Comparison of ENCODE assay signal across 13 mouse cellular contexts in genomic region chr17:65663329-65664078, GRCm38 (mm10). TPM values are rescaled to one million over a fixed set of nuclear protein-coding genes. Genes with fewer than 3 reads are reported as not detected.
DNase-seq lines count a peak whose midpoint lies in the region; ATAC-seq lines count a peak whose summit lies in the region.
"Had no signal": no experiment of that assay in that cellular context is flagged by ENCODE, and none has a peak within 500 bp of the region (broad histone marks: within the 10 kb centered on the region; RNA-seq: fewer than 3 reads in every experiment).

No protein-coding gene starts in this region.

- no peak overlapping the region for H3K27ac ChIP-seq in intestine, embryonic 15.5 days
- H3K27ac ChIP-seq: heart, embryonic 13.5 days; midbrain, embryonic 12.5 days had no signal

- peak; percentile 46 for ATAC-seq in intestine, embryonic 15.5 days
- ATAC-seq: forebrain, embryonic 16.5 days had no signal

- WGBS in intestine, embryonic 15.5 days, result 70% methylated on average over 14 of the region's 14 CpGs

- H3K9ac ChIP-seq in intestine, embryonic 15.5 days, result no peak overlapping the region
- H3K9ac ChIP-seq: heart, embryonic 13.5 days; midbrain, embryonic 12.5 days had no signal

- no peaks in the 10 kb centered on the region for H3K9me3 ChIP-seq in intestine, embryonic 15.5 days
- H3K9me3 ChIP-seq: heart, embryonic 13.5 days; midbrain, embryonic 12.5 days had no signal

- H3K27me3 ChIP-seq in intestine, embryonic 15.5 days (replicated peaks), result no peaks in the 10 kb centered on the region
- H3K27me3 ChIP-seq: heart, embryonic 13.5 days; midbrain, embryonic 12.5 days had no signal

- H3K4me3 ChIP-seq in intestine, embryonic 15.5 days (replicated peaks), result no peak overlapping the region
- H3K4me3 ChIP-seq: heart, embryonic 13.5 days; midbrain, embryonic 12.5 days had no signal

- peak; percentile 30 for DNase-seq in spleen, adult 12 weeks (ENCODE audit: low spot score)
- DNase-seq in spleen, adult 18-20 months, result no peak
- peak; percentile 78 for DNase-seq in lung, postnatal 36 days
- peak; percentile 80 for DNase-seq in yolk sac, embryonic 10.5 days (ENCODE audit: low spot score)
- DNase-seq in ovary, postnatal 36 days (ENCODE audit: low spot score), result no peak
- no peak for DNase-seq in Muller cell, postnatal 12 days (ENCODE audit: inconsistent ontology term)
- DNase-seq in gastrocnemius, postnatal 25 days, result no peak
- DNase-seq: kidney, adult 18-20 months; thymus, postnatal 14 days had no signal

- H3K4me1 ChIP-seq in intestine, embryonic 15.5 days (replicated peaks), result no peaks in the 10 kb centered on the region
- H3K4me1 ChIP-seq: midbrain, embryonic 12.5 days had no signal

- H3K4me2 ChIP-seq in intestine, embryonic 15.5 days (replicated peaks), result no peak overlapping the region
- H3K4me2 ChIP-seq: heart, embryonic 13.5 days; midbrain, embryonic 12.5 days had no signal

- no peaks in the 10 kb centered on the region for H3K36me3 ChIP-seq in intestine, embryonic 15.5 days
- H3K36me3 ChIP-seq: heart, embryonic 13.5 days; midbrain, embryonic 12.5 days had no signal

RNA-seq across cellular contexts. Expression of gene Txndc2, which starts 21.5 kb away (rescaled TPM):
- polyA plus RNA-seq in intestine, embryonic 15.5 days (2015; fragmentation: Nextera tagmentation; extraction: Ambion mirVana), result not detected in 2 replicates
- not detected for total RNA-seq in gastrocnemius, postnatal 25 days (2021)
- polyA plus RNA-seq: heart, embryonic 13.5 days had no signal

RNA-seq across cellular contexts. Expression of gene Vapa, which starts 50.1 kb away (rescaled TPM):
- 206 and 240 TPM in 2 replicates for polyA plus RNA-seq in intestine, embryonic 15.5 days (2015; fragmentation: Nextera tagmentation; extraction: Ambion mirVana)
- total RNA-seq in gastrocnemius, postnatal 25 days (2021), result 100 to 1,000 TPM; 121 to 125 TPM

Comparison
In these comparisons a context has a peak if more than half of its experiments do, and no peak if none do; other contexts are left out.
1. DNase-seq: peak in spleen, adult 12 weeks (single experiment), lung, postnatal 36 days (single experiment) and yolk sac, embryonic 10.5 days (single experiment); none in spleen, adult 18-20 months (0 of 2), ovary, postnatal 36 days (single experiment), Muller cell, postnatal 12 days (single experiment) and gastrocnemius, postnatal 25 days (single experiment).